Mouse (Mus musculus): Measurements from ENCODE around the gene Acot3. TPM values are rescaled to one million over a fixed set of nuclear protein-coding genes. Genes with fewer than 3 reads are reported as not detected.

The Acot3 gene
- total and polyA plus RNA-seq, 3 experiments, result not detected

DNA sequence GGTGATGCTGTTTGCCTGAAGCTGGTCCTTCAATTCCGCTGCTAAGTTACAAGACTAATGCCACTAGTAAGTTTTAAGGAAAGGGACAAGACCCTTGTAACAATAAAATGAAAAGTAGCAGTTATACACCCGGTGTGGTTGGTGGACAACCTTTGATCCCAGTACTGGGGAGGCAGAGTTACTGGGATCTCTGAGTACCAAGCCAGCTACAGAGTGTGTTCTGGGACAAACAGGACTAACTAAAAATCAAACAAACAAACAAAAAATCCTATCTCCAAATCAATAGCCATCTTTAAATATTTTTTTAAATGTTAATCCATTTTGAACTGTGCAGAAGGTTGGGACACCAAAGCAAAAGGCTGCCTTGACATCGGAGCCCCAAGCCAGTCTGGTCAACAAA lies 41.7 kb upstream of the Acot3 start:
- Histone ChIP-seq H3K79me2 (replicated peaks; ENCODE audit: control insufficient read depth, extremely low read depth, insufficient read depth, poor library complexity, severe bottlenecking) (no peaks in the 10 kb centered on the region), H3K4me1 (ENCODE audit: control insufficient read depth in 1 of 2, insufficient read depth in 2 of 2) (peaks cover 2 to 3% of the 10 kb centered on the region in 2 experiments; a peak in 2 of 4 replicates), H3K4me2 (ENCODE audit: insufficient read depth, low read depth, poor library complexity, severe bottlenecking) (no peak overlapping the region), H3K9ac (ENCODE audit: insufficient read depth, low read depth) (no peak overlapping the region), H3K9me3 (replicated peaks; ENCODE audit: low read length) (no peaks in the 10 kb centered on the region), H3K27ac (ENCODE audit: insufficient read depth, low read depth) (no peak overlapping the region), H3K4me3 (replicated peaks in 1 of 3; ENCODE audit: low read depth in 2 of 3, low read length in 2 of 3, poor library complexity in 1 of 3) (no peak overlapping the region), H3K27me3 (replicated peaks) (no peaks in the 10 kb centered on the region), H3K36me3 (replicated peaks in 1 of 2; ENCODE audit: control insufficient read depth in 1 of 2, insufficient read depth in 1 of 2, low read length in 1 of 2) (no peaks in the 10 kb centered on the region)
- dilution Hi-C loops (cut with MboI; ENCODE audit: extremely low pct_ligation_motif_present, extremely low pct_unique_long_range_greater_than_20kb, low sequenced_read_pairs), result no loop called here
- DNase-seq (ENCODE audit: extremely low read depth), result no peak
- TF ChIP-seq USF1 (IDR thresholded peaks at IDR 0.05; ENCODE audit: low read depth, low read length) (no peak), USF2 (conservative IDR thresholded peaks at IDR 0.05; ENCODE audit: low read depth, low read length) (no peak), MAX (IDR thresholded peaks at IDR 0.05; ENCODE audit: low read length) (no peak), TCF12 (IDR thresholded peaks at IDR 0.05; ENCODE audit: low read depth, low read length) (no peak), SMC3 (IDR thresholded peaks at IDR 0.05; ENCODE audit: low read depth, low read length) (no peak), MYC (IDR thresholded peaks at IDR 0.05; ENCODE audit: low read depth, low read length) (no peak), NRF1 (IDR thresholded peaks at IDR 0.05; ENCODE audit: low read depth, low read length) (no peak), CHD2 (IDR thresholded peaks at IDR 0.05; ENCODE audit: low read length) (no peak), PAX5 (IDR thresholded peaks at IDR 0.05; ENCODE audit: low read length) (no peak), IRF4 (IDR thresholded peaks at IDR 0.05; ENCODE audit: low read depth, low read length) (no peak), ELF1 (IDR thresholded peaks at IDR 0.05; ENCODE audit: low read depth, low read length) (no peak)
- in situ Hi-C loops (cut with MboI; ENCODE audit: low pct_ligation_motif_present, low pct_unique_long_range_greater_than_20kb, low sequenced_read_pairs), result no loop called here

DNA sequence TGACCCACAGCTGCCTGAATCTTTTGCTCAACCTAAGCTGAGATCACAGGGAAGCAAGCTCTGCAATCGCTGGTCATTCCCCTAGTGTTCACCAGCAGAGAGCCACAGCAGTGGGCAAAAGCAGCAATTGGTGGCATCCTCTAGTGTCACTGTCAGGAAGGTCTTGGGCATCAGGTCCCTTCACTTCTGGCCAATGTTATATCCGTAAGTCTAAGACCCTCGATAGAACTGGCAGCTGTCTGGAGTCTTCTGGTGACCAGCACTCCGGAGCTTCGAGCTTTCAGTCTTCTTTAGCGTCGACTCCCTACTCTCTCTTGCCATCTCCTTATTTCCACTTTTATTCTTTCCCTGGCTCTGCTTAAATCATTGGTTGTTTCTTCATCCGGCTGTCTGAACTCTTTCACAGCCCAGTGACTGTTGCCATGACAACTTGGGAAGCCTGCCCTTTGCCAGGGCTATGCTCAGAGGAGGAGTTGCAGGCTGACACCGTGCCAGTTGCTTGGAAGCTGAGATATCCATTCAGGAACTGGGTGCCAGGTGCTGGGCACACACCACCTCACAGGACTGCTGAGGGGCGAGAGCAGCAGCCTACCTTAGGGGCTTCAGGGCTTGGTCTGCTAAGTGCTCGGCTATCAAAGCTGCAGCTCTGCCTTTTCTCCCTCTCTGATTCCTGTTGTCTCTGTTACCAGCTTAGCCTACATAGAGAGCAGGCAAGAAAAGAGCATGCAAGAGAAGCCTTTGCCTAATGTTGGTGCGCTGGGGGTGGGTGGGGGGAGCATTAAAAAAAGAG lies 40.5 kb upstream of the Acot3 start:
- dilution Hi-C loops (cut with MboI; ENCODE audit: extremely low pct_ligation_motif_present, extremely low pct_unique_long_range_greater_than_20kb, low sequenced_read_pairs) (no loop called here), in situ Hi-C loops (cut with MboI; ENCODE audit: low pct_ligation_motif_present, low pct_unique_long_range_greater_than_20kb, low sequenced_read_pairs) (no loop called here)
- no peak for TF ChIP-seq E2F4 (IDR thresholded peaks at IDR 0.05; ENCODE audit: insufficient replicate concordance, low read depth, low read length)
- TF ChIP-seq GABPA (IDR thresholded peaks at IDR 0.05; ENCODE audit: insufficient replicate concordance, low read depth, low read length), result no peak
- no peak for TF ChIP-seq CTCF (conservative IDR thresholded peaks at IDR 0.05 in 1 of 2, IDR thresholded peaks at IDR 0.05 in 1 of 2; ENCODE audit: low read depth in 2 of 2, low read length in 2 of 2)
- no peak for TF ChIP-seq ZKSCAN1 (IDR thresholded peaks at IDR 0.05; ENCODE audit: borderline replicate concordance, low read depth, low read length)
- TF ChIP-seq UBTF (IDR thresholded peaks at IDR 0.05; ENCODE audit: low read depth, low read length), result no peak
- TF ChIP-seq BHLHE40 (IDR thresholded peaks at IDR 0.05; ENCODE audit: low read depth, low read length), result no peak
- no peak for TF ChIP-seq KAT2A (IDR thresholded peaks at IDR 0.05; ENCODE audit: insufficient replicate concordance, low read length)
- no peak for TF ChIP-seq NELFE (IDR thresholded peaks at IDR 0.05; ENCODE audit: low read depth, low read length)
- no peak overlapping the region for H3K9ac ChIP-seq (ENCODE audit: insufficient read depth, low read depth)
- H3K4me1 ChIP-seq (ENCODE audit: control insufficient read depth in 1 of 2, insufficient read depth in 2 of 2), result peaks cover 3 to 9% of the 10 kb centered on the region in 2 experiments; a peak in 2 of 4 replicates
- no peaks in the 10 kb centered on the region for H3K27me3 ChIP-seq (replicated peaks)
- no peak overlapping the region for H3K4me2 ChIP-seq (ENCODE audit: insufficient read depth, low read depth, poor library complexity, severe bottlenecking)
- no peak overlapping the region for H3K27ac ChIP-seq (ENCODE audit: insufficient read depth, low read depth)
- no peak overlapping the region for H3K4me3 ChIP-seq (replicated peaks in 1 of 3; ENCODE audit: low read depth in 2 of 3, low read length in 2 of 3, poor library complexity in 1 of 3)
- no peaks in the 10 kb centered on the region for H3K79me2 ChIP-seq (replicated peaks; ENCODE audit: control insufficient read depth, extremely low read depth, insufficient read depth, poor library complexity, severe bottlenecking)
- no peaks in the 10 kb centered on the region for H3K36me3 ChIP-seq (replicated peaks in 1 of 2; ENCODE audit: control insufficient read depth in 1 of 2, insufficient read depth in 1 of 2, low read length in 1 of 2)
- H3K9me3 ChIP-seq (replicated peaks; ENCODE audit: low read length), result no peaks in the 10 kb centered on the region
- no peak for DNase-seq (ENCODE audit: extremely low read depth)
